Mouse (Mus musculus) erythroblast, embryonic 14.5 days (primary cell): ENCODE measurements around the gene Syk. TPM values are rescaled to one million over a fixed set of nuclear protein-coding genes. Genes with fewer than 3 reads are reported as not detected.

Source experiments
- H3K27me3 ChIP-seq: 2 replicates; pipeline ENCODE4 v1.6.1; 2012; ENCODE audit warnings: inconsistent platforms; ENCODE audit not compliant: control insufficient read depth
- H3K36me3 ChIP-seq: 2 replicates; pipeline ENCODE4 v1.6.1; 2012; ENCODE audit warnings: mild to moderate bottlenecking, inconsistent platforms; ENCODE audit not compliant: control insufficient read depth
- H3K4me1 ChIP-seq: 2 replicates; pipeline ENCODE4 v1.6.1; 2012; ENCODE audit warnings: inconsistent platforms; ENCODE audit not compliant: control insufficient read depth
- H3K4me3 ChIP-seq: replicated peaks from 2 replicates; pipeline ENCODE3; 2012; ENCODE audit warnings: moderate library complexity, mild to moderate bottlenecking, inconsistent platforms
- H3K9me3 ChIP-seq: 2 replicates; pipeline ENCODE4 v1.6.1; 2012; ENCODE audit warnings: low read length, inconsistent platforms, mixed read lengths; ENCODE audit not compliant: control insufficient read depth
- GATA1 ChIP-seq: IDR thresholded peaks from 2 replicates; pipeline ENCODE4 v1.6.1; 2012; ENCODE audit warnings: low read length, inconsistent platforms, mixed read lengths
- TAL1 ChIP-seq: IDR thresholded peaks from 3 replicates; pipeline ENCODE4 v1.6.1; 2012; ENCODE audit warnings: low read length, inconsistent platforms, mixed read lengths
- polyA plus RNA-seq: library from polyadenylated mRNA; stranded (reverse); fragments of >175 nt; gene quantifications from 2 replicates; pipeline ENCODE4 v1.2.3, GENCODE M21; 2012

Gene Syk
- polyA plus RNA-seq, 1 experiment = 0.13 TPM

GRCm38 (mm10) chr13:52673856-52674255 is 90.9 kb downstream of the Syk start:
- no peaks in the 10 kb centered on the region for H3K27me3 ChIP-seq
- no peaks in the 10 kb centered on the region for H3K36me3 ChIP-seq
- no peaks in the 10 kb centered on the region for H3K9me3 ChIP-seq
- TF ChIP-seq GATA1 (no peak), TAL1 (no peak)
- H3K4me3 ChIP-seq = no peak overlapping the region
- no peaks in the 10 kb centered on the region for H3K4me1 ChIP-seq

DNA sequence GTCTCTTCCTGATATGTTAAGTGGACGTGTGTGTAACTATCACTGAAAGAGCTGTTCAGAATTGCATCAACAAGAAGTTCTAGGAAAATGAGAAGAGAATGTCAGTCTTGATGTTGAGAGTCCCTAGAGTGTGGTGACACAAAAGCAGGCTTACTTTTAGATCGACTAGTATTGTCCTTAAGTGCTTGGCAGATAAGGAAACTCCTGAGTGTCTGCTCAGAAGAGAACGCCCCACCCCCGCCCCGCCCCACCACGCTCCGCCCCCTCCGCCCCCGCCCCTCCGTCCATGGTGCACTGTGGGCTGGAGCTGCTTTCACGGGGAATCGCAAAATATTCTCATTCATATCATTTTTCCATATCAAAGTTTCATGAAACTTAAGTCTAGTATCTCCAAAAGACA is 91.9 kb downstream of the Syk start:
- H3K27me3 ChIP-seq = no peaks in the 10 kb centered on the region
- no peaks in the 10 kb centered on the region for H3K4me1 ChIP-seq
- no peaks in the 10 kb centered on the region for H3K9me3 ChIP-seq
- no peak overlapping the region for H3K4me3 ChIP-seq
- TF ChIP-seq GATA1 (no peak), TAL1 (no peak)
- H3K36me3 ChIP-seq = no peaks in the 10 kb centered on the region

DNA sequence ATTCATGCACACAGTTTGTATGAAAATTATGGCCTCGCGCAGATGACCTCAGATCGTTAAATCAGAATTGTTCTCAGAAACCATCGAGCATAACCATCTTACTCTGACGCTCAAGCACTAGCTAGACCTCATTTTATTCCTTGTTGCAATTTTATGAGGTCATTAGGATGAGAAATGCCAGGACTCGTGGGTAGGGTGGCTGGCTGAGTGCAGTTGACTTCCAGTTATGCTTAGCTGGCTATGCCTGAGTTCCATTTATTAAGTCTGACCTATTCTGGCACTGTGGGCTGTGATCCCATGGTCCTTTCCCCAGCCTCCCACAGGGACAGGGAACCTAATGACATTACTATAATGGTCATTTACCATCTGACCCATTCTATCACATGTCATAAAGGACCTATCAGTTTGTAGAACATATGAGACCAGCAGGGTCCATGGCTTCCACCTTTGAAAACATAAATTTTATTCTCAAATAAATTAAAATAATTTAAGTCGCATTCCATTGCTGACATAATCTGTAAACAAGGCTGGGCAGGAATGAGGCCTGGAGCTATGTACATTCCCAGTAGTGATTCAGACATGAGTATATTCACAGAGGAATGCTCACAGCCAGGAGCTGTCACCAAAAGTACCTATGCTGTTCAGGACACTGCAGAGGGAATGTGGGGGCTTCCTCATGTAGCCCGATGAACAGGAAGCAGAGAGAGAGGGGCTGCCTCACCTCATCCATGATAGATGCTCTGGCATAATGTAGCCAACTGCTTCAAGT is 92.7 kb downstream of the Syk start:
- TF ChIP-seq GATA1 (no peak), TAL1 (no peak)
- no peaks in the 10 kb centered on the region for H3K36me3 ChIP-seq
- no peaks in the 10 kb centered on the region for H3K9me3 ChIP-seq
- H3K27me3 ChIP-seq = no peaks in the 10 kb centered on the region
- H3K4me1 ChIP-seq = no peaks in the 10 kb centered on the region
- no peak overlapping the region for H3K4me3 ChIP-seq

DNA sequence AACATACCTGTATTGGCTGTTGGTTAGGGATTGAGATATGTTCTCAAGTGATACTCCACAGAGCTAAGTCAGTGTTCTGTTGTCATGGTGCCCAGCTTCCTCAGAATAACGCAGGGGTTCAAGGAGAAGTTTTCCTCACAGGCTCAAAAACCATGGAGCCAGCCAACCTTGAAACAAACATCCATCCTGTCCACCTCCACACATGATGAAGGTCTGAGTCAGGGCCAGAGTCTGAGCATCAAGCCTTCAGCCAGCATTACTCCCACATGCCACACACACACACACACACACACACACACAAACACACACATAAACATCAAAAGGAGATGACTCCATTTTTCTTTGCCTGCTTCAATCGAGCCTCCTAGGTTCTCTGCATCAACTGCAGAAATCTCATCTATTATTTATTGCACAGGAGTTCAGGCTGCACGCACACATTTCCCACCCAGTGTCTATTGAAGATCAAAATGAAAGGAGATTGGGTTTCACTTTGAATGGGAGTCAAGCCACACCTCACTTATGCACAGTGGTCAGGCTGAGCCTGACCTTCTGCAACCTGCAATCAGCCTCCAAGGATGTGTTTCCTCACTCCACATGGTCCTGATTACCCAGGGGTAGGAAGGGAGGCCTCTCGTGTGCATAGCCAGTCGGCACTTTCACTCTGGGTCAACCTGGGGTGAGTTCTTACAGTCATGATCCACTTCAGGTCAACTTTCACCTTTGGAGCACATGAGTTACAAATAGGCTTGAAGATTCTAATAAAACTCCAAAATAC is 93.9 kb downstream of the Syk start:
- H3K4me3 ChIP-seq = no peak overlapping the region
- H3K36me3 ChIP-seq = no peaks in the 10 kb centered on the region
- TF ChIP-seq TAL1 (no peak), GATA1 (no peak)
- no peaks in the 10 kb centered on the region for H3K4me1 ChIP-seq
- H3K27me3 ChIP-seq = no peaks in the 10 kb centered on the region
- H3K9me3 ChIP-seq = no peaks in the 10 kb centered on the region

- Histone ChIP-seq H3K4me3 (no peak overlapping the region), H3K27me3 (no peaks in the 10 kb centered on the region), H3K36me3 (no peaks in the 10 kb centered on the region), H3K9me3 (no peaks in the 10 kb centered on the region), H3K4me1 (no peaks in the 10 kb centered on the region)
- TF ChIP-seq TAL1 (no peak), GATA1 (no peak)
These were observed 96.9 kb downstream of the Syk start for GRCm38 (mm10) chr13:52679906-52680305.

- Histone ChIP-seq H3K9me3 (no peaks in the 10 kb centered on the region), H3K36me3 (no peaks in the 10 kb centered on the region), H3K27me3 (no peaks in the 10 kb centered on the region), H3K4me3 (no peak overlapping the region), H3K4me1 (no peaks in the 10 kb centered on the region)
- no peak for TF ChIP-seq GATA1
- TF ChIP-seq TAL1 = no peak
These were observed 99.1 kb downstream of the Syk start for GRCm38 (mm10) chr13:52682107-52682506.

DNA sequence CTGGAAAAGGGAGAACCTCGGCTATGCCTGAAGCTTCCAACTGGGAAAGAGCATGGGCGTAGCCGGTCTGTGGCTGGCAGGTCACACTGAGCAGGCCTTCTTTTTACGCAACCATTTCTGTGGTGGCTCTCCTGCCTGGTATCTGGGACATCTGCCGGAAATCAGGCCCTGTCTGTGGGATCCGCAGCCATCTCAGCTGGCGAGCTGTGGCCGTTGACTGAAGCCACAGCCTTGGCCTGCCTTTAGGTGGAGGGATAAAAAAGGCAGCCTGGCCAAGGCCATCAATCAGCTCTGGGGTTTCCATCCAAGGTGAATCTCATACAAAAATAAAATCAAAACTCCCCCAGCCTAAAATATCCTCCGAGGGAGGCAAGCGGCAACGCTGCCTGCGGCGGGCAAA is 107.5 kb downstream of the Syk start:
- TF ChIP-seq GATA1 = no peak
- no peak for TF ChIP-seq TAL1
- Histone ChIP-seq H3K9me3 (no peaks in the 10 kb centered on the region), H3K27me3 (no peaks in the 10 kb centered on the region), H3K36me3 (no peaks in the 10 kb centered on the region), H3K4me3 (no peak overlapping the region), H3K4me1 (no peaks in the 10 kb centered on the region)

DNA sequence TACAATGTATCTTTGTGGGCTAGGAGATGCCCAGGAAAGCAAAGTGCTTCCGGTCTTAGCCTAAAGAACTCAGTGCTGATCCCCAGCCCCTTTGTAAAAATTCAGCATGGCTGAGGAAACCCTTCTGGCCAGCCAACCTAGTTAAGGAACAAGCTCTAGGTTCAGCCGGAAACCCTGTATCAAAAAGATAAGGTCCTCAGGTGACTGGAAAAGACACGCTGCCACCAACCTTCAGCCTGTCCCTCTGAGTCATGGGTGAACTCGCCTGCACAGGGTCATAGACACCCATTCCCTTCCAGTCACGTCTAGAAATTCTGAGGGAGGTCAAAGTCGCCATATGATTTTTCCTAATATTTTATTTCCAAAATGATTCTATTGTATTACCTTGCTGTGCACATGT is 109.3 kb downstream of the Syk start:
- no peaks in the 10 kb centered on the region for H3K36me3 ChIP-seq
- no peaks in the 10 kb centered on the region for H3K4me1 ChIP-seq
- H3K4me3 ChIP-seq = no peak overlapping the region
- H3K27me3 ChIP-seq = no peaks in the 10 kb centered on the region
- TF ChIP-seq TAL1 (no peak), GATA1 (no peak)
- no peaks in the 10 kb centered on the region for H3K9me3 ChIP-seq

GRCm38 (mm10) chr13:52694857-52695256 is 111.9 kb downstream of the Syk start:
- TF ChIP-seq GATA1 (no peak), TAL1 (no peak)
- Histone ChIP-seq H3K4me3 (no peak overlapping the region), H3K36me3 (no peaks in the 10 kb centered on the region), H3K27me3 (no peaks in the 10 kb centered on the region), H3K9me3 (no peaks in the 10 kb centered on the region), H3K4me1 (no peaks in the 10 kb centered on the region)

Other genes starting within 250 kb of the Syk start
- not detected in 2 replicates for gene Diras2, start 51.9 kb upstream of the Syk start, polyA plus RNA-seq